Mouse (Mus musculus): ENCODE measurements around the gene Asb9.
A peak's percentile ranks its signal among the peaks of the same experiment; 100 is the strongest.

Gene Asb9

GRCm38 (mm10) chrX:164505709-164506498 lies at the start of gene Asb9:
Asb9 (plus strand) TSS chrX:164506327.
- no peak for DNase-seq (ENCODE audit: low spot score in 2 of 2)

GRCm38 (mm10) chrX:164459205-164459878 lies 46.8 kb upstream of the Asb9 start:
- no peak for DNase-seq (ENCODE audit: low spot score in 2 of 2)

- DNase-seq (ENCODE audit: low spot score in 2 of 2): no peak
Measured at GRCm38 (mm10) chrX:164502258-164502657, 3.9 kb upstream of the Asb9 start.

GRCm38 (mm10) chrX:164507068-164507467 lies 941 bp downstream of the Asb9 start:
- DNase-seq (ENCODE audit: low spot score in 2 of 2): no peak

GRCm38 (mm10) chrX:164508728-164509127 lies 2.6 kb downstream of the Asb9 start:
- no peak for DNase-seq (ENCODE audit: low spot score in 2 of 2)

- no peak for DNase-seq (ENCODE audit: low spot score in 2 of 2)
Measured at GRCm38 (mm10) chrX:164522138-164522537, 16.0 kb downstream of the Asb9 start.

GRCm38 (mm10) chrX:164526566-164526965 lies 20.4 kb downstream of the Asb9 start:
- DNase-seq (ENCODE audit: low spot score in 2 of 2): no peak

GRCm38 (mm10) chrX:164541436-164542317 lies 35.5 kb downstream of the Asb9 start:
- DNase-seq (ENCODE audit: low spot score in 2 of 2): peak in 1 of 2 experiments; percentile 0

- DNase-seq (ENCODE audit: low spot score in 2 of 2): no peak
Measured at GRCm38 (mm10) chrX:164570195-164570594, 64.1 kb downstream of the Asb9 start.

- no peak for DNase-seq (ENCODE audit: low spot score in 2 of 2)
Measured at GRCm38 (mm10) chrX:164576967-164577366, 70.8 kb downstream of the Asb9 start.
